Mouse (Mus musculus) bone marrow, adult 2 months (tissue): Measurements from ENCODE around the gene Rin1.

Source experiments
- CTCF ChIP-seq: fragments of 200-500 bp; IDR thresholded peaks from 2 replicates; pipeline ENCODE4 v1.5.1; 2011; ENCODE audit warnings: low read length, control low read depth; ENCODE audit not compliant: control insufficient read depth, insufficient read depth
- POLR2A ChIP-seq: fragments of 200-500 bp; IDR thresholded peaks from 2 replicates; pipeline ENCODE4 v1.6.1; 2011; ENCODE audit warnings: low read depth, mild to moderate bottlenecking, control low read depth, low read length, borderline replicate concordance; ENCODE audit not compliant: control insufficient read depth

DNA sequence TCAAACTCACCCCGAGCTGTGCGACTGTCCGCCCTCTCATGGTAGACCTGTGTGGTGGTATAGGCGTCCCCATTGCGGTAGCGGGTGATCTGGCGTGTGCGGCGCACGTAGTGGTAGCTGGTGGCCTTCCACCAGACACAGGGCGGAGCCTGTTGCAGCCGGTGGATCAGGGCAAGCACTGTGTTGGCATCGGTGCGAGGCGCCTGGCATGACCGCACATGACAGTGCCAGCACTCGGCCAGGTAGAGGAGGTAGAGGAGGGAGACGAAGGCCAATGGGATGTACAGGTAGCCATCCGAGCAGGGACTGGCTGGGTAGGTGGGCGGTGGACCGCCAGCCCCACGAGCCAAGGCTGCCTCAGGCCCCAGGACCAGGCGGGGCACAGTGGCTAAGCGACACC is 32.3 kb downstream of the Rin1 start:
- no peak for TF ChIP-seq CTCF
- no peak for TF ChIP-seq POLR2A
